Mouse (Mus musculus) bone marrow, adult 2 months (tissue): ENCODE data around the gene Hsd3b7.
"Not testable (repeated sequence)": the region's sequence is repeated elsewhere in the genome, so short reads cannot be mapped to it uniquely, and the experiment has no call there.

Experiments used
- CTCF ChIP-seq: fragments of 200-500 bp; IDR thresholded peaks from 2 replicates; pipeline ENCODE4 v1.5.1; 2011; ENCODE audit warnings: low read length, control low read depth; ENCODE audit not compliant: control insufficient read depth, insufficient read depth
- POLR2A ChIP-seq: fragments of 200-500 bp; IDR thresholded peaks from 2 replicates; pipeline ENCODE4 v1.6.1; 2011; ENCODE audit warnings: low read depth, mild to moderate bottlenecking, control low read depth, low read length, borderline replicate concordance; ENCODE audit not compliant: control insufficient read depth

DNA sequence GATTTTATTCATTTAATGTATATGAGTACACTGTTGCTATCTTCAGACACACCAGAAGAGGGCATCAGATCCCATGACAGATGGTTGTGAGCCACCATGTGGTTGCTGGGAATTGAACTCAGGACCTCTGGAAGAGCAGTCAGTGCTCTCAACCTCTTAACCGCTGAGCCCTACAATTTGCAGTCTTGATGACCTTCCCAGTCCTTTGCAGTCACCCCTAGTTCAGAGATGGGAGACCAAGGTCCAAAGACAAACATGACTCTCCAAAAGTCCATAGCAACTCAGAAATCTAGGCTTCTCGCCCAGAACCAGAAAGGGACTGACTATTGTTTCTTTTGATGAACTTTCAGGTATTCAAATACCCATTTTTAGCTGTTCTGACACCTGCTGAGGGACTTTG is 39.6 kb downstream of the Hsd3b7 start:
- TF ChIP-seq CTCF, POLR2A: not testable (repeated sequence)
